Mouse (Mus musculus): ENCODE data around the gene Ticam1.

GRCm38 (mm10) chr17:56273986-56274385 is 2.6 kb downstream of the Ticam1 start:
- TF ChIP-seq CTCF (IDR thresholded peaks at IDR 0.05; ENCODE audit: low read depth) (no peak), EP300 (IDR thresholded peaks at IDR 0.05; ENCODE audit: low read depth) (no peak)
